Mouse (Mus musculus): ENCODE results near the gene Phldb2.
A peak's percentile ranks its signal among the peaks of the same experiment; 100 is the strongest.

The Phldb2 gene

DNA sequence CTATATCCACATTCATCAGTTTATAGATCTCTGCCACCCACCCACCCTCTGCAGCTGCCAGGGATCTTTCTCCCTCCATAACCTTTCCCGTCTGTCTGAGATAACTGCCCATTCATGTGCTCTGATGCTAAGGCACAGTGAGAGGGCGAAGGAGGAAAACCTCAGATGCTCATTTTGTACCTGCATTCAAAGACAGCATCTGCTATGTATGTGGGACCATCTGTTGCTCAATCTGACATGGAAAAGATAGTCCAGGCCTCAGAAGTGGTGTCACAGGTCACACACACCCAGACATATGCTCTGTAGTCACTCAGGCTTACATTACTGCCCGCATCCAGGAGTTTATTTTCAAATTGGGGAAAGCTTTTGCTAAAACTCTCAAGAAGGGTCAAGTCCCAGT lies 112.4 kb downstream of the Phldb2 start:
- DNase-seq (ENCODE audit: low read depth), result no peak

DNA sequence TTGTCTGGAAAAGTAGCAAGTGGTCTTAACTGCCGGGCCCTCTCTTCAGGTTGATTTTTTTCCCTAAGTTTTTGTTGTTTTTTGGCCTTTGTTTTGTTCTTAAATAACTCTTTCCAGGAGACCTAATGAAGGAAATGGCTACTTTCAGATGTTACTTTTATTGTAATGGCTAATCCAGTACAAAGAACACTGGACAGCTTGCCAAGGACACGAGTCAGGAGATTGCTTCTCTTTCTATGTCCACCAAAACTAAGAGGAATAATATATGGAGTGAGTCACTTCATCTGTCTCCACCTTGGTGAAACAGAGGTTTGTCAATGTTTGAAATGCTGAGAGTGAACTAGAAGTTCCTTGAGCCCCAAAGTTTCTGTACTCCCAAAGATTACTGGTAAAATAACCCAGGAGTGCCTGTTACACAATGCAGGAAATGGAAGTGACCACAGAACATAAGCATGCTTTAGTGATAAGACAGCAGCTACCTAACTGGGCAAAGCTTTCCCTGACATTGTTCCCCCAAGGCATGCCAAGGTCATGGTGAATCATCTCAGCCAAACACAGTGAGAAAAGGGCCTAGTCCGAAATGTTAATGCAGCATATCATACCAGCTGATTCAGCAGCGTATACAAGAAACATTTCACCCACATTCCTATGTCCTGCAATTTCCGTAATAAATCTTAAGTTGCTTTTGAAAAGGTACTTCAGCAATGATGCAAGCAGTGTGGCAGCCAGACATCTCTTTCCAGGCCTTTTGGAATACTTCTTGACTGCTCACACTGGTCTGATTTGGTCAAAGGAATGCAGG lies 115.7 kb downstream of the Phldb2 start:
- peak; percentile 91 for DNase-seq (ENCODE audit: low read depth)

DNA sequence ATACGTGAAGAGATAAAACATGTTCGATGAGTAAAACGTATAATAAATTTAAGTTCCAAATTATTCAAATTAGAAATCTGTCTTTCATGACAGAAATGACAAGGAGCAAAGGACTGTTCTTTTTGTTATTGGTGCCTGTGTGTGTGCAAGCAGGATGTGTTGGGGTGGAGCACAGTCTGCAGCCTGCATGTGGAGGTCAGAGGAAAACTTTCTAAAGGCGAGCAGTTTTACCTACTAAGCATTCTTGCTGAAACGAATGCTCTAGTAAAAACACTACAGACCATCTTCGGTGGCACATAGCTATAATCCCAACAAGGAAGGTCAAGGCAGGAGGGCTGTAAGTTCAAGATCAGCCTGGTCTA lies 120.7 kb downstream of the Phldb2 start:
- DNase-seq (ENCODE audit: low read depth), result no peak

DNA sequence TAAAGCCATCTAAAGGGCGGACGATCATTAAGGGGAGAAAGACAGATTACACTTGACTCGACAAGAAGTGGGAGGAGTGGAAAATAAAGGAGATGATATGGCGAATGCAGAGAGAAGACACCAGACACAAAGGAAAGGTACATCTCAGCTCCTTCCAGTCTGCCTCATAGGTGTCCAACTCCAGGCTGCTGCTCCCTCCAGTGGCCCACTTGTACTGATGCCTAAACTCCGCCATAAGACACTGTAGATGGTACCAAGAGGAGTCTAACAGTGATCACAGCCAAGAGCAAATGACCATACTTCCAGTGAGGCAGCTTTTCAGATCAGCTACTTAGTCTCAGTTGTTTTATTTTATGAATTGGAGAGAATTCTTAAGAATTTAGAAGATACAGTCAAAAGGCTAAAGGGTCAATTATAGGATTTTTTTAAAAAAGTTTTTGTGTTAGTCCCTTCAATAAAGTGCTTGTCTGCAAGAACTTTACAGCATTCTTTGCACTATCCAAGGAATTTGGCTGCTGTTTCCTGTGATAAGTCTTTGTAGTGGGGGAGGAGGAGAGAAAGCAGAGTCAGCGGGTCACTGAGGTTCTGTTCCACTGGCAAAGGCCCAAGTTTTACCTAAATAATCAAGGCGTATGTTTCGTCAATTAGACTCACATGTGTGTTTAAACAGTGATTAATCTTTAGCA lies 121.2 kb downstream of the Phldb2 start:
- DNase-seq (ENCODE audit: low read depth), result no peak

DNA sequence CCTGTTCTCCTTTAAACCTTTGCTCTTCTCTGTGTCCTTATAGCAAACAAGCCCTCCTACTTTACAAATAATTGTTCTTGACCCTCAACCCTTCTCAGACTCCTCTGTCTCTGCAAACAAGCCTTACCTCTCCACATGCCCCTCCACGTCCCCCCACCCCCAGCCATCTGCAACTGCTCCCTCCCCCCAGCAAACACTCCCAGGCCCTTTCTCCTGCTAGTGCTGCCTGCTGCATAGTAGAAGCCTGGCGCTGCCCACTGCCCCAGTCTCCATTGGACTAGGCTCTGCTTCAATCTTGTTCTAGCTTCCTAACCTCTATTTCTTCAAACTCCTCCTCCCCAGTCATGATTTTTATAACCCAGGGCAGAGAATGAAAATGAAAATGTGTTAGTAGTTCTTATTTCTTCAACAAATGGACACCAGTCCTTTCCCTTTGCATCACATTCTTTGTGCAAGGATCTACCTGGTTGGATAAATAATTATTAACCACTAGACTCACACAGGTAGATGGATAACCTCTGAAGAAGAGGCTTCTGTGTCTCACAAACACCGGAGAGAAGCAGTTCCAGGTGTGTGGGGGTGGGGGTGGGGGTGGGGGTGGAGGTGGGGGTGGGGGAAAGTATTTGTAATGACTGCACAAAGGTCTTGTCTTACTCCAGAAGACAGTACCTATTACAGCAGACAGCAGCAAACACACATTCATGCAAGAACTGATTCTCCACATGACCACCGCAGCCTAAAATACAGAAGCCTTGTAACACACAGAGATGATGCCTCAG lies 122.1 kb downstream of the Phldb2 start:
- no peak for DNase-seq (ENCODE audit: low read depth)

DNA sequence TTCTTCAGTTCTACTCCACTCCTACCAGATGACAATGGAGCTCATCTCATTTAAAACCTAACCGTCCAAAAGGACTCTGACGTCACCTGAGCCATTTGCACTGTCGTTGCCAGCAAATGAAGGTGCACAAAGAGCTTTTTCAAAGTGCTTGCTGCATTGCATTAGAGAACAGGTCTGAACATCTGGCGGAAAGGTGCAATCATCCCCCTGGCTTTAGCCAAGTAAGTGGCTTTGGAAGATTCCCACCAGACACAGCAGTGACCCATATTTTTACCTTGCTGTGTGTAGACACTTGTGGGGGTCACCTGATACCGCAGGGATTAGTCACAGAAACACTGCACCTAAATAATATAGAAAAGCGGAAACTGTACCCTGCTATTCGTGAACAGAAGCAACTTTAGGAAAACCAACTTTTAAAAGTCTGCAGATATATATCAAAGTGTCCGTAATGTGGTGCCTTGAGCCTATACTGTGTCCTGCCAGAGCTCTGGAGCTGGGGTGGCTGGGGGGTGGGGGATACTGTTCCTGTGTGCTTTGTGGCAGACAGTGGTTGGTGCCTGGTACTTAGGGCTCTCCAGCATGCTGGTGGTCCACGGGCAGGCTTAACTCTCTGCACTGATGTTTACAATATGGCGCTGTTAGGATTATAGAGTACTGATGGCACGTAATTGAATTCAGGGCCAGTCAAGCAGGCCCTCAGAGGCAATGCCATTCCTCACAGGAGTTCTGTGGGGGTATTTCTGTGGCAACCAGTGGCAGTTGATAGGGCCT lies 123.1 kb downstream of the Phldb2 start:
- DNase-seq (ENCODE audit: low read depth), result no peak

DNA sequence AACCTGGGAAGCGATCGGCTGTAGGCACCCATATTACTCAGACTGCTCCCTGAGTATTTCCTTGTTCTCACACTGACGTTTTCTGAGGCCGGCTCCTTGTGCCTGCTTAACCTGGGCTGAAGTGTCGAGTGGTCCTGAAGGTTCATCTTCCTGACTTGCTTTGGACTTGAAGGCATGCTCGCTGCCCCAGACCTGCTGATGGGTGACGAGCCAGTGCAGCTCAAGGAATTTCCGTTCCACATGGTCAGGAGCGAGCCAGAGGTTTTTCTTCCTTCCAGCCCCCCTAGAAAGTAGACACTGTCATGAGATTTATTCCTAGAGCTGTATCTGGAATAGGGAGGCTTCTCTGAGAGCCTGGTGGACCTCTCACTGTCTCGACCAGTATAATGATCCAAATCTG lies 128.1 kb downstream of the Phldb2 start:
- DNase-seq (ENCODE audit: low read depth), result no peak

DNA sequence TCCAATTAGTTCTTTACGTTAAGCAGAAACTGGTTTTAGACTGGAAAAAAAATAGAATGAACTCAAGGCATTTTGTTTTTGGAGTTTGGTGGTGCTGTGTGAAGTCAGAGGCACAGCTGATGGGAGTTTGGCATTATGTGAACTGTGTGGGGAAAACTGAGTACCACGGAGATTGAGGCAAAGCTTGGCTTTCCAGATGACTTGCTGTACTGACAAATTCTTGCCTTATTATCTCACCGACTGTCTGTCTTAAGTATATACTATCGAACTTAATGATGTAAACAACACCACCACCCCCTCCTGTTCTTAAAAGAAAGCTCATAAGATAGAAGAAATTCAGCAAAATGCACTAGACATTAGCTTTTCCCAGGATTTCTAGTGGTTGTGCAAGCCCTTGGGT lies 129.4 kb downstream of the Phldb2 start:
- no peak for DNase-seq (ENCODE audit: low read depth)

DNA sequence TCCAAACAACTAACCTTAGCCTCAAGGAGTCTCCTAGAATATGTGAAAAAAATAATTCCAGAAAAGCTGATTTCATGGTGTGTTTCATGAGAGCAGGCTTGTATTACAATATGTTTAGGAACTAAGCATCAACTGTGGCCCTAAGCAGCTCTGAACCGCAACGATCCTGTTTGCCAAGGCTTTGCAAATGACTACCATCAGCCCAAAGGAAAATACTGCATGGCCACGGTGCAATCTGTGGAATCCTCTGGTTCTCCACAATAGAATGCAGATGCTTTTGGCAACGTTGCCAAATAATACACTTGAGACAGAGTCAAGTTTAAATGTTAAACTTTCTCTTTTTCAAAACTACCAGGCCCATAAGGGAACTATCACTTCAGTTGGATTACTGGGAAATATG lies 133.5 kb downstream of the Phldb2 start:
- DNase-seq (ENCODE audit: low read depth), result no peak

DNA sequence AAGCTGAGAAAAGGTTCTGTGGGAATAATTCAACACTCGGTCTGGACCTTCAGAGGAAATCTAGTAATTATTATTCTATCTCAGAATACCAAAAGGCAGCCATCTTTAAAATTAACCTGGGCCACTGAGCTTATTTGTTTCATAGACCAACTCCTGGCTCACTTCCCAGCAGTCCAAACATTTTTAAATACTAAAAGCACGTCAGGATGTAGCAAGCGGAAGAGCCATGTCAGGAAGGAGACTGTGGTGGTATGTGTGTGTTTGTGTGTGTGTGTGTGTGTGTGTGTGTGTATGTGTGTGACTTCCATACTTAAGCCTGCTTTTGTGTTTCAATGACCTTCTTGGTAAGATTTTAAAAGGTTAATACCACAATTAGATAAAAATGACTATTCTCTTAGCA lies 135.6 kb downstream of the Phldb2 start:
- DNase-seq (ENCODE audit: low read depth), result no peak

DNA sequence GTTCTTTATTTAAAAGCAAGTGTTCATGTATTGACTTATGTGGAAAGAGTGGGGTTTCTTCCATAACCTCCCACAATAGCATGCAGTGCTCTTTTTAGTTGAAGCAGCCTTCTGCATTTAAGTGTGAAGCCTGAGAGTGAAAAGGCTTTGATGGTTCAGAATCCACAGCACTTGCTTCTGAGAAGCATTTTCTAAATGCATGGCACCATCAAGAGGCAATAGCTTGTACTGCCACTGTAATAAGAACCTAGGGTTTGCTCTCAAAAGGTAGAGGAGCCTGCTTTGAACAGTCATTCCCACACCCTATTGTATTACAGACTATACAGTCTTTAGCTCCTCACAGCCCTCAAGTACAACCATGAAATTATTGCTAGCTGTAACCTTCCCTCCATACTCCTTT lies 136.7 kb downstream of the Phldb2 start:
- peak; percentile 27 for DNase-seq (ENCODE audit: low read depth)

DNA sequence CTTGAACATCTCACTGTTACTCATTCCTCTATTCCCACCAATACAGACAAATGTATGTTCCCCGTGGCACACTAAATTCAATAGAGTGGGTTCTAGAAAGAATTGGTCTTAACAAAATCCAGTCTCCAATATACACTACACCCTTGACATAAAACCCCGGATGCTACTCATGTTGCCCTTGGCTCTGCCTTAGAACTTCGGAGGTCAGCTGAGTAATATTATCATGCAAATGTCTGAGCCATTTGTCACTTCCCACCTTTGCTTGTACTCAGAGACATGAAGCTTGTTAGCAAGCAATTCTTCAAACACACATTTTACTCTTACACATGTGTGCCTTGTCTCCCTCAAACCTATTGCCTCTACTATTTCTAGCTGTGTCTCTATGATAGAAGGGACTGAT lies 138.8 kb downstream of the Phldb2 start:
- DNase-seq (ENCODE audit: low read depth), result no peak

DNA sequence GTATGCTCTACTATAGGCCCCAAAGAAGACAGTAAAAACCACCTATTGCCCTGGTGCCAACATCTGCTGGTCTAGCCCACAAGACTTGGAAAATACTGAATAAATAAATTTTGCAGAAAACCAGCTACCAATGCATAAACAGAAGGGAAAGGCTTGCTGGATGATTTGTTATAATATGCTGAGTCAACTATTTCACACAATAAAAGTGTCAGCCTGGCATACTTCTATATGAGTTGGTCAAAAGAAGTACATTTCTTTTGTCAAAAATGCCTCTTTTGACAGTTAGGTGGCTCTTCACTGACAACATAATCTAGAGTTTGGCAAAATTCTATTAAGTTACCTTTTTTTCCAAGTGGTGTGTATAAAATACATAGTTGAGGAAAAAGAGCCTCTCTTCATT lies 141.6 kb downstream of the Phldb2 start:
- no peak for DNase-seq (ENCODE audit: low read depth)

DNA sequence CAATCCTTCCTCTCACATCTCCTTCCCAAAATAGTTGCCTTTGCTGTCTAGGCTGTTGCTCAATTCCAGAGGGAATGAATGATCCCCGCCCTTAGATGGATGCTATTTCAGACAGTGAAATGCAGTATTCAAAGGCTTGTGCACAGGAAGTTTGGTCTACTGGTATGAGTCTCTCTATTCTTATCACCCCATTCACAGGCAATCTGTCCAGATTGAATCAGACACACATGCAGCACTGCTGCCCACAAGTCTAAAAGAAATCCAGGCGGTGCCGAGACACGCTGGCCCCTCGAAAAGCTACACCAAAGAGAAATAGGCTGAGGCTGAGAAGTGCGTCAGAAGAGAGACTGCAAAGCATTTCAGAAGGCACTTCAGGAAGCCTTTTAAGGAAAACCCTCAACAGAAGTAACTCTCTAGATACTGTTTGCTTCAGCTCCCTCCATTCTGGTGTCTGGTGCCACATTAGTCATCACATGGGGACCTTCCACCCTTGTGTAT lies 142.5 kb downstream of the Phldb2 start:
- DNase-seq (ENCODE audit: low read depth), result no peak

DNA sequence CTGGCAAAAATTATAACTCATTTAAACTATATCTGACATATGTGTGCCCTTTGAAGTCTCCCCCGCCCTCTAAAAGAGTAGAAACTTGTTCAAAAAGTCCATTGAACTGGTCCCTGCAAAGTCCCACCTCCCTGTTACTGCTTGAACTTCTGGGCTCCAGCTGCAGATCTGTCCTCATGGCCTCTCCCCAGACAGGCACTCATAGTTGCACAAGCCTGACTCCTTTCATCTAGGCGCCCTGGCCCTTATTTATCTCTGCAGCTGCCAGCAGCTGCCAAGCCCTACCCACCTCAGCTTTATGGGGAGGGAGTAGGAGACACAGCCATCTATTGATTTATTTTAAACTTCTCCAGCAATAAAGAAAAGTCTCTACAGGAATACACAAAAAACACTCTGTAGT lies 143.2 kb downstream of the Phldb2 start:
- DNase-seq (ENCODE audit: low read depth), result no peak

DNA sequence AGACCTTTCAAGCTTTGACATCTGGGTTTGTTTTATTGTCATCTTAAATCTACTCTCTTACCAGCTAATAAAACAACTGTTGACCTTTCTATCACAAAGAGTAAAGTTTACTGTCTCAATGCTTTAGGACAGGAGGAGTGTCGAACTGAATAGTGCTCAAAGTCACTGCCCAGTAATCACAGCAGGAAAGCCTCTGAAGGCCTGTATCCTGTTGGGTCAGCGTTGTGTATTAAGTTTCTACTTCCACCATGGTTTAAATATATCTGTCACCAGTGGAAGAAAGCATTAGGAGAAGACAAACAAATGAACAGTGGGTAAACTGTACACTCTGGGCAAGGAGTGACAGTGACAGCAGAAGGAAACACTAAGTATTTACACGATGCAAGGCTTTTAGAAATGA lies 148.7 kb downstream of the Phldb2 start:
- DNase-seq (ENCODE audit: low read depth), result no peak

DNA sequence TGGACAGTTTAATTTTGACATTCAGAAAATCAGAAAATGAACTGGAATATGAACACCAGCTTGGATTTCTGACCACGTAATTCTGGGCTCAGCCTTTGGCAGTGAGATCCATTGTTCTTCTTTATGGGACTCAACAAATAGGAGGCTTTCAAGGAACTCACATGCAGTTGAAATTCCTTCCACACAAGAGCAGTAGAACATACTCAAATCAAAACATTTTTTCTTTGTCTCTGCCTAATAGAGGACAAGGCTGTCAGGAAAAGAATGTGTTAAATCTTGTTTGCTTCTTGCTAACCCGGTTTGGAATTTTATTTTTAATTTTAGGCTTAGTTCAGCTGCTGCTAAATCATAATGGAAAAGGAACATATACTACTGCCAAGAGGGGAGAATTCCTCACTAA lies 153.0 kb downstream of the Phldb2 start:
- no peak for DNase-seq (ENCODE audit: low read depth)

DNA sequence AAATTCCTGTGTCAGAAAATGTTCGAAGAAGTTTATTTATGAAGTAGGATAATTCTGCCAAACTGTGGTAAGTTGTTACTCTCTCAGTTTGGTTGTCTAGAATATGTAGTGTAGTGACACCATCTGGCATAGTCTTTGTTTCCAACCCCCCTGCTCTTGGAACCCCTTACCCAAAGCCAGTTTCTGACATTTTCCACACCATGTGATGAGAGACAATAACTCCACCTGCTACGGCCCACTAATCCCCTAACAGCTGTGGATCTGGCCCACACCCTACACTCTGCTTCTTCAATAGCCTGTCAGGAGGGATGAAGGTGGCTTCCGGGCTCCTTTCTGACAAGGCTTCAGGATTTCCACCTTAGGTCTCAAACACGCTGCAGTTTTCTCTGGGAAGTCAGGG lies 154.2 kb downstream of the Phldb2 start:
- DNase-seq (ENCODE audit: low read depth), result no peak

DNA sequence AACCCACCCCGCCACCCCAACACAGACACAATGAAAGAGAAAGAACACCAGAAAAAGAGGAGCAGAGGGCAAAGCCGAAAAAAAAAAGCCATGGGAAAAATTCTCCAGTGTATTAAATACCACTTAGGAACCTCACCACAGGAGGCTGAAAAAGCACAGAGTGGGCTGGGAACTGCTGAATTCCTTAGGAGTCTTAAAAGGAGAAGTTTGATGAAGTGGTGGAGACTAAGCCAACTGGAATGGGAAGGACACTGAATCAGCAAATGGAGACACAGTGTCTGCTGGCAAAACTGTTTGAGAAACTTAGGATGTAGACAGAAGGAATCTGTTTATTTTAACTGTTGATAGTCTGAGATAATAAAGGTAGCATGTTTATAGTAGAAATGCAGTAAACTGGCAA lies 154.8 kb downstream of the Phldb2 start:
- no peak for DNase-seq (ENCODE audit: low read depth)

DNA sequence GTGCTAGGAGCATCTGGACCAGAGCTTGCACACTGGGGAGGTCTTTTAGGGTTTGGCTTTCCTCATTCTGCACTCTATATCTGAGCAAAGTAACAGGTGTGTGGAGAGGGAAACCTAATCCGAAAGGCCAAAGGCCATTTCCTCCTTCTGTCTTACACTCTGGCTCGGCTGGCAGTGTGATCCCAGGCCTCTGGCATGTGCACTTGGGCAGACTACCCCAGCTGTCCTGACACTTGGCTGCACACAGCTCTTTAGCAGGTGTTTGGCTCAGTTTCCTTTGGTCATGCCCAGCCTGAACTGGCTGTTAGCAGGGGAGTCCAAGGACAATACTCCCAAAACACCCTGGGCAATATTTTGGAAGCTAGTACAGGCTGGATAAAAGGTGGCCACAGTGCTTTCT lies 156.6 kb downstream of the Phldb2 start:
- DNase-seq (ENCODE audit: low read depth), result no peak

DNA sequence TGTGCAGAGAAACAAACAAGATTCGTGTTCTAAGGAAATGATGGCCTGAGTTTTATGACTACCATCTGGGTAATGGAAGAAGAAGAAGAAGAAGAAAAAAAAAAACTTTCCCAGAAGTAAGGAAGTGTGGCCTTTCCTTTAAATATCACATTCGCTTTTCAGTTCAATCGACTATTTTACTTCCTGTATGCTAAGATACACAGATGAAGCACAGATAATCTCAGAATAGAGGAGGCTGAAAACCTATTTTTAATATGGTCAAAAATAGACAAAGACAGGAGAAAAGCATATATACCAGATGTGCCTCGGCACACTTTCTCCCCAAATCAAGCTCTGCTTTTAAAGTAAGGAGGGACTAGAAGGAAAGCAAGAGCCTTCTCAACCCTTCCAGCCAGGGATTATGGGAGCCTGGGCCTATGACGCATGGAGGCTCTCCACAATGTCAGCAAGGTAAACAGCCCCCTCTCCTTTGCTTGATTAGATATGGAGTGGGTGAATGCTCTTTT lies 158.2 kb downstream of the Phldb2 start:
- no peak for DNase-seq (ENCODE audit: low read depth)

DNA sequence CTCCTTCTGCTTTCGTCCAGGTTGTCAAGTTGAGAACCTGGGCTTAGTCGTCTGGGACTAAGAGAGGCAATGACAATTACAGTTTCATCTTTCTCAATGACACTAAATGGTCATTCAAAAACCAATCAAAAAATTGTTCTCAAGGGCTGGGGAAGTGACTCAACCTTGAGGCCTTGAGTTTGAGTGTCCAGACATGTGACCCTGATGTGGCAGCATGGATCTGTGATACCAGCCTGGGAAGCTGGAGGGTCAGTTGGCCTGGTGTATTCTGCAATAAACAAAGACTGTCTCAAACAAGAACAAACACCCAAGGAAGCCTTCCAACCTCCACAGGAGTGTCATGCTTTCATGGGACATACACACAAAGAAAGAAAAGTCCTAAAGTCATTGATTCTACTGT lies 160.6 kb downstream of the Phldb2 start:
- DNase-seq (ENCODE audit: low read depth), result peak; percentile 39

Measured in 416B (cell line).